Mouse (Mus musculus) midbrain, embryonic 11.5 days (tissue): ENCODE measurements around the gene Lims1. TPM values are rescaled to one million over a fixed set of nuclear protein-coding genes. Genes with fewer than 3 reads are reported as not detected.
A peak's percentile ranks its signal among the peaks of the same experiment; 100 is the strongest.

ENCODE experiments used
- ATAC-seq: fragments of 200-750 bp; cut with Nextera tagmentation; 2 replicates; pipeline ENCODE4 v1.8.0; 2017; ENCODE audit warnings: moderate TSS enrichment, moderate library complexity; ENCODE audit not compliant: low FRiP score
- DNase-seq: peaks from one replicate; pipeline ENCODE4 v3.0.0; 2015; ENCODE audit warnings: low spot score; ENCODE audit errors: missing footprints
- H3K27ac ChIP-seq: fragments of 300-500 bp; sonication (generic); 2 replicates; pipeline ENCODE4 v1.5.1; 2014; ENCODE audit warnings: low read depth, low read length
- H3K27me3 ChIP-seq: fragments of 300-500 bp; sonication (generic); 2 replicates; pipeline ENCODE4 v1.6.1; 2014; ENCODE audit warnings: mild to moderate bottlenecking, low read length, moderate library complexity, mixed read lengths; ENCODE audit not compliant: control insufficient read depth, insufficient read depth
- H3K36me3 ChIP-seq: fragments of 300-500 bp; sonication (generic); 2 replicates; pipeline ENCODE4 v1.6.1; 2014; ENCODE audit warnings: mild to moderate bottlenecking, low read length, moderate library complexity, mixed read lengths; ENCODE audit not compliant: control insufficient read depth, insufficient read depth
- H3K4me1 ChIP-seq: fragments of 300-500 bp; sonication (generic); 2 replicates; pipeline ENCODE4 v1.6.1; 2014; ENCODE audit warnings: low read length; ENCODE audit not compliant: control insufficient read depth, insufficient read depth
- H3K4me2 ChIP-seq: fragments of 300-500 bp; sonication (generic); 2 replicates; pipeline ENCODE4 v1.6.1; 2014; ENCODE audit warnings: mild to moderate bottlenecking, moderate library complexity
- H3K4me3 ChIP-seq: fragments of 300-500 bp; sonication (generic); 2 replicates; pipeline ENCODE4 v1.5.1; 2014; ENCODE audit warnings: low read depth, low read length
- H3K9ac ChIP-seq: fragments of 300-500 bp; sonication (generic); 2 replicates; pipeline ENCODE4 v1.6.1; 2014; ENCODE audit warnings: low read length
- H3K9me3 ChIP-seq: fragments of 300-500 bp; sonication (generic); 2 replicates; pipeline ENCODE4 v1.6.1; 2016; ENCODE audit warnings: low read length; ENCODE audit not compliant: control insufficient read depth
- WGBS: fragments of 180-500 bp; shearing (Covaris S2); extraction: QIAGEN DNeasy Blood & Tissue Kit; methylation state at CpG from one replicate; pipeline ENCODE4 v1.1.7; 2014; 5-methylcytosine and 5-hydroxymethylcytosine counted together
- polyA plus RNA-seq: library from polyadenylated mRNA; unstranded; fragments of >200 nt; fragmentation: Nextera tagmentation; extraction: Ambion mirVana; gene quantifications from 2 replicates; pipeline ENCODE4 v1.2.1, GENCODE M21; 2014

Lims1 gene
- polyA plus RNA-seq, 1 experiment from 2014 or later, result 88.6 TPM

GRCm38 (mm10) chr10:58359123-58359522, 35.9 kb downstream of the Lims1 start:
- H3K4me2 ChIP-seq, result no peak overlapping the region
- no peaks in the 10 kb centered on the region for H3K4me1 ChIP-seq
- no peaks in the 10 kb centered on the region for H3K9me3 ChIP-seq
- no peak overlapping the region for H3K9ac ChIP-seq
- DNase-seq (no peak), ATAC-seq (no peak)
- no peaks in the 10 kb centered on the region for H3K27me3 ChIP-seq
- 83% methylated on average over 2 of the region's 2 CpGs for WGBS
- no peaks in the 10 kb centered on the region for H3K36me3 ChIP-seq
- no peak overlapping the region for H3K4me3 ChIP-seq
- no peak overlapping the region for H3K27ac ChIP-seq

GRCm38 (mm10) chr10:58359952-58360351, 36.7 kb downstream of the Lims1 start:
- Histone ChIP-seq H3K4me1 (no peaks in the 10 kb centered on the region), H3K36me3 (no peaks in the 10 kb centered on the region), H3K4me2 (no peak overlapping the region), H3K9me3 (no peaks in the 10 kb centered on the region), H3K27me3 (no peaks in the 10 kb centered on the region), H3K27ac (no peak overlapping the region), H3K4me3 (no peak overlapping the region), H3K9ac (no peak overlapping the region)
- no peak for ATAC-seq
- DNase-seq, result no peak
- WGBS, result 91% methylated on average over 7 of the region's 7 CpGs

GRCm38 (mm10) chr10:58362745-58363144, 39.5 kb downstream of the Lims1 start:
- H3K4me3 ChIP-seq, result no peak overlapping the region
- no peak overlapping the region for H3K9ac ChIP-seq
- no peaks in the 10 kb centered on the region for H3K36me3 ChIP-seq
- ATAC-seq (peak; percentile 42; the same call in 1 of the 2 replicates), DNase-seq (peak; percentile 69)
- WGBS, result 92% methylated on average over 1 of the region's 1 CpGs
- no peak overlapping the region for H3K27ac ChIP-seq
- H3K27me3 ChIP-seq, result no peaks in the 10 kb centered on the region
- H3K4me2 ChIP-seq, result no peak overlapping the region
- H3K4me1 ChIP-seq, result no peaks in the 10 kb centered on the region
- H3K9me3 ChIP-seq, result no peaks in the 10 kb centered on the region

DNA sequence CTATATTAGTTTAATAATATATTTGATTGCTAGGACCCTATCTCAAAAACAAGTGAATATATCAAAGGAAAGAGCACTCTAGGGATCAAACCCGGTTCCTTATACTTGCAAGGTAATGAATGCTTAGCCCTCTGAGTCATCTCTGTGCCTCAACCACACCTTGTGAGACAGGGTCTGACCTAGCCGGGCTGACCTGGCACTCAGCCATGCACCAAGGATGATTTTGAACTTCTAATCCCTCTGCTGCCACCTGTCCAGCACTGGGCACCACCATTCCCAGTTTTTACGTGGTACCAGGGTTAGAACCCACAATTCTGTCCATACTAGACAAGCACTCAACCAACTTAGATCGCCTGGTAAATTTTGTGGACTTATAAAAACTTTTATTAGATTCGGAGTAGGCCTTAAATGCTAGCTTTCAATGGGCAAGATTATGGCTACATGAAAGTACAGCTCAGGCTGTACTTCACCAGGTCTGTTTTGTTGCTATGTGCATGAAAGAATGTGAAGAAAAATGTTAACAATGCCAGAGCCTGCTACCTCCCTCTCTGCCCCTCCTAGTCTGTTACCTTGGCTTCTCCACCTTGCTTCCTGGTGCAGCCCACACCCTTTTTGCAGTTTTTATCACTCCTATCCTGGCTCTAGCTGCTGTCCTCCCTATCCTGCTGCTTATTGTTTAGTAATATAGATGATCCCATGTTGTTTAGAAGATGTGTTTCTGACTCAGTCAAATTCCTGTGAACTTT, 41.7 kb downstream of the Lims1 start:
- Histone ChIP-seq H3K27me3 (no peaks in the 10 kb centered on the region), H3K9ac (no peak overlapping the region), H3K4me2 (no peak overlapping the region), H3K36me3 (no peaks in the 10 kb centered on the region), H3K9me3 (no peaks in the 10 kb centered on the region), H3K4me1 (peaks cover 5% of the 10 kb centered on the region; the same call in 1 of the 2 replicates), H3K4me3 (no peak overlapping the region), H3K27ac (no peak overlapping the region)
- DNase-seq (peak; percentile 70), ATAC-seq (no peak)
- WGBS, result 86% methylated on average over 5 of the region's 5 CpGs

GRCm38 (mm10) chr10:58368791-58369706, 45.8 kb downstream of the Lims1 start:
- 86% methylated on average over 7 of the region's 7 CpGs for WGBS
- Histone ChIP-seq H3K4me3 (no peak overlapping the region), H3K27ac (no peak overlapping the region), H3K27me3 (no peaks in the 10 kb centered on the region), H3K4me2 (no peak overlapping the region), H3K9me3 (no peaks in the 10 kb centered on the region), H3K9ac (no peak overlapping the region), H3K4me1 (peaks cover 7% of the 10 kb centered on the region; the same call in 1 of the 2 replicates), H3K36me3 (no peaks in the 10 kb centered on the region)
- DNase-seq, result peak; percentile 66
- no peak for ATAC-seq

GRCm38 (mm10) chr10:58369707-58370093, 46.4 kb downstream of the Lims1 start:
- H3K36me3 ChIP-seq, result no peaks in the 10 kb centered on the region
- no peak overlapping the region for H3K27ac ChIP-seq
- no peak overlapping the region for H3K4me2 ChIP-seq
- H3K4me3 ChIP-seq, result no peak overlapping the region
- 38% methylated on average over 3 of the region's 3 CpGs for WGBS
- no peaks in the 10 kb centered on the region for H3K9me3 ChIP-seq
- no peak overlapping the region for H3K9ac ChIP-seq
- DNase-seq (peak; percentile 72), ATAC-seq (no peak)
- peaks cover 7% of the 10 kb centered on the region; the same call in 1 of the 2 replicates for H3K4me1 ChIP-seq
- H3K27me3 ChIP-seq, result no peaks in the 10 kb centered on the region

DNA sequence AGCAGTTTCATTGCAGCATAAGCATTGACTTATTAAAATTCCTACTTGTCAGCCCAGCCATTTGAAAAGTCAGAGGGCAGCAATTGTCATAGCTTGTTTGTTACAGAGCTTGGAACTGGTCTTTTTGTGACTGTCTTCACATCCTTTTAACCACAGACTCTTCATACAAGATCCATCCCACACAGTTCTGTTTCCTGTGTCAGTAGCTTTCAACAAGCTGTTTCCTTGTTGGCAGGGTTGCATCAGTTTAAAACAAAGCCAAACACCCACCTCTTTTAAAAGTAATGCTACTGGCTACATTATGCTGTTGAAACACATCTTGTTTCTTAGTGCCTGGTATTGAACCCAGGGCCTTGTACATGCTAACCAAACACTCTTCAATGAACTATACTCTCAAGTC, 46.9 kb downstream of the Lims1 start:
- ATAC-seq (no peak), DNase-seq (peak; percentile 17)
- H3K9me3 ChIP-seq, result no peaks in the 10 kb centered on the region
- no peak overlapping the region for H3K4me3 ChIP-seq
- no peaks in the 10 kb centered on the region for H3K27me3 ChIP-seq
- no peak overlapping the region; the same call in 1 of the 2 replicates for H3K27ac ChIP-seq
- H3K4me1 ChIP-seq, result peaks cover 7% of the 10 kb centered on the region; the same call in 1 of the 2 replicates
- H3K36me3 ChIP-seq, result no peaks in the 10 kb centered on the region
- H3K4me2 ChIP-seq, result no peak overlapping the region
- H3K9ac ChIP-seq, result no peak overlapping the region

GRCm38 (mm10) chr10:58370559-58370958, 47.3 kb downstream of the Lims1 start:
- Histone ChIP-seq H3K4me3 (no peak overlapping the region), H3K27ac (no peak overlapping the region; the same call in 1 of the 2 replicates), H3K27me3 (no peaks in the 10 kb centered on the region), H3K4me1 (peaks cover 7% of the 10 kb centered on the region; the same call in 1 of the 2 replicates), H3K9ac (no peak overlapping the region), H3K9me3 (no peaks in the 10 kb centered on the region), H3K36me3 (no peaks in the 10 kb centered on the region), H3K4me2 (no peak overlapping the region)
- DNase-seq (peak; percentile 80), ATAC-seq (no peak)
